Mouse (Mus musculus) heart, adult 2 months (tissue): ENCODE measurements at regions not wholly inside any gene's neighbourhood (a gene's known extent, or its start where the extent isn't known, plus 50 kb on each side); places are given as distances from the start of the nearest gene placed in this dataset.
A peak's percentile ranks its signal among the peaks of the same experiment; 100 is the strongest.

Source experiments
- CTCF ChIP-seq: fragments of 200-600 bp; IDR thresholded peaks from 2 replicates; pipeline ENCODE4 v1.8.1; 2022; ENCODE audit warnings: antibody characterized with exemption, mild to moderate bottlenecking, moderate library complexity
- EP300 ChIP-seq: fragments of 200-500 bp; IDR thresholded peaks from 2 replicates; pipeline ENCODE4 v1.6.1; 2011; ENCODE audit warnings: low read depth, low read length, control low read depth; ENCODE audit not compliant: insufficient read depth
- POLR2A ChIP-seq: fragments of 200-500 bp; IDR thresholded peaks from 2 replicates; pipeline ENCODE4 v1.6.1; 2011; ENCODE audit warnings: mild to moderate bottlenecking, low read depth, low read length, control low read depth; ENCODE audit not compliant: insufficient read depth

DNA sequence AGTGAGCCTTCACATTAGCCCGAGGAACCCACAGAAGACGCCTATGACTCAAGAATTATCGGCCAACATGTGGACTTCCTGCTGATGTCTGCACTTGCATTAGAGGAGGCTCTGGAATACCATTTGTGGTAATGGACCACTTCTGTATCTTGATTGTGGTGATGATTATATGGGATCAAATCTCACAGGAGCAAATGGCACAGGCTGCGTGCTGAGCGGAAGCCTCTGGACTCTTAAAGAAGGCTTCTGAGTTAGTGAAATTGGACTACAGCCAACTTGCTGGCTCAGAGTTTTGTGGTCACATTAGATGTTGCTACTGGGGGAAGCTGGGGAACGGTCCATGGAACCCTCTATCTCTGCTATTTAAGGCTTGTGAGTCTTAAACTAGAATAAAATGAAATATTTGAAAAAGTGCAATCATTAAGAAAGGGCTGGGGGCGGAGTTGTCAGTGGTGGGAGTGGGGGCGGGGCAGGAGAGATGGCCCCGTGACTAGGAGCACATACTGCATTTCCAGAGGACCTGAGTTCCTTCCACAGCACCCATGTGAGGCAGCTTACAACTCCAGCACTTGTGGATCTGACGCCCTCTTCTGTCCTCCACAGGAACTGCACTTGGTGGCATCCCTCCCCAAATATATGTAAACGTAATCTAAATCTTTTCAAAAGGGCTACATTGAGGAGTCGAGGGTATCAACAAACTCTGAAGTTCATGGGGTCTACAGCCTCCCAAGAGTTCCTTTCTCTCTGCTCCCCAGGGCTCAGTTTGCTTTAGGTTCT, 56.1 kb upstream of the Ifnlr1 start:
- TF ChIP-seq CTCF (peak; percentile 25), EP300 (no peak), POLR2A (no peak)
